Mouse (Mus musculus) ES-Bruce4 (cell line): ENCODE data around the gene Irak1. TPM values are rescaled to one million over a fixed set of nuclear protein-coding genes. Genes with fewer than 3 reads are reported as not detected.
A peak's percentile ranks its signal among the peaks of the same experiment; 100 is the strongest.

Experiments used
- H3K27ac ChIP-seq: 2 replicates; pipeline ENCODE4 v1.5.1; 2012; ENCODE audit warnings: low read length, inconsistent platforms; ENCODE audit not compliant: insufficient read depth
- H3K27me3 ChIP-seq: 2 replicates; pipeline ENCODE4 v1.6.1; 2012; ENCODE audit warnings: mild to moderate bottlenecking, low read length, inconsistent platforms; ENCODE audit not compliant: control insufficient read depth, poor library complexity, insufficient read depth, severe bottlenecking
- H3K36me3 ChIP-seq: 2 replicates; pipeline ENCODE4 v1.6.1; 2012; ENCODE audit warnings: inconsistent platforms, mild to moderate bottlenecking, low read length, moderate library complexity; ENCODE audit not compliant: control insufficient read depth, poor library complexity, insufficient read depth, severe bottlenecking
- H3K4me1 ChIP-seq: one replicate; pipeline ENCODE4 v1.8.1; 2011; ENCODE audit warnings: low read length; ENCODE audit not compliant: control insufficient read depth, insufficient read depth
- H3K4me3 ChIP-seq: 2 replicates; pipeline ENCODE4 v1.5.1; 2011; ENCODE audit warnings: low read depth, mild to moderate bottlenecking, low read length
- H3K9ac ChIP-seq: 2 replicates; pipeline ENCODE4 v1.6.1; 2012; ENCODE audit warnings: low read depth, mild to moderate bottlenecking, inconsistent platforms; ENCODE audit not compliant: poor library complexity, severe bottlenecking
- H3K9me3 ChIP-seq: replicated peaks from 2 replicates; pipeline ENCODE4 v1.6.1; 2012; ENCODE audit warnings: mild to moderate bottlenecking, low read length, inconsistent platforms; ENCODE audit not compliant: control insufficient read depth, poor library complexity, insufficient read depth, severe bottlenecking
- CTCF ChIP-seq: IDR thresholded peaks from one replicate; pipeline ENCODE4 v1.8.1; 2011; ENCODE audit warnings: low read depth, low read length
- EP300 ChIP-seq: IDR thresholded peaks from 2 replicates; pipeline ENCODE4 v1.6.1; 2011; ENCODE audit warnings: low read depth, low read length; ENCODE audit not compliant: insufficient read depth
- POLR2A ChIP-seq: IDR thresholded peaks from one replicate; pipeline ENCODE4 v1.8.1; 2011; ENCODE audit warnings: low read length; ENCODE audit not compliant: insufficient read depth
- polyA plus RNA-seq: library from polyadenylated mRNA; stranded (reverse); fragments of >200 nt; gene quantifications from 2 replicates; pipeline ENCODE4 v1.2.4, GENCODE M21; 2011; ENCODE audit warnings: low read depth; ENCODE audit not compliant: missing spikeins, insufficient read depth, insufficient read length

The Irak1 gene
- polyA plus RNA-seq, 1 experiment: 35.1 TPM

GRCm38 (mm10) chrX:73969167-73969566, 54.6 kb downstream of the Irak1 start:
- TF ChIP-seq POLR2A (no peak), EP300 (no peak), CTCF (no peak)
- no peaks in the 10 kb centered on the region for H3K4me1 ChIP-seq
- no peak overlapping the region for H3K27ac ChIP-seq
- no peaks in the 10 kb centered on the region for H3K27me3 ChIP-seq
- H3K9ac ChIP-seq: no peak overlapping the region
- H3K4me3 ChIP-seq: no peak overlapping the region
- H3K9me3 ChIP-seq: no peaks in the 10 kb centered on the region
- no peaks in the 10 kb centered on the region; the same call in 1 of the 2 replicates for H3K36me3 ChIP-seq

GRCm38 (mm10) chrX:73967177-73968075, 56.3 kb downstream of the Irak1 start:
- Histone ChIP-seq H3K9me3 (no peaks in the 10 kb centered on the region), H3K4me1 (no peaks in the 10 kb centered on the region), H3K9ac (peak overlapping the region; percentile 96), H3K27me3 (no peaks in the 10 kb centered on the region), H3K36me3 (peaks cover 5% of the 10 kb centered on the region), H3K4me3 (peak overlapping the region; percentile 99), H3K27ac (peak overlapping the region; percentile 97)
- TF ChIP-seq EP300: no peak
- no peak for TF ChIP-seq POLR2A
- TF ChIP-seq CTCF: no peak

- Histone ChIP-seq H3K27ac (peak within 1 kb of the TSS; percentile 97), H3K27me3 (no peaks in the 10 kb centered on the region), H3K9ac (peak within 1 kb of the TSS; percentile 96), H3K9me3 (no peaks in the 10 kb centered on the region), H3K4me3 (peak within 1 kb of the TSS; percentile 99), H3K4me1 (no peaks in the 10 kb centered on the region), H3K36me3 (peaks cover 14% of the 10 kb centered on the region)
- TF ChIP-seq CTCF (no peak), EP300 (no peak), POLR2A (no peak)
Observed at GRCm38 (mm10) chrX:73966248-73967176, 57.2 kb downstream of the Irak1 start, which contains the start of gene Hcfc1. Gene Hcfc1, minus strand, starts transcription at chrX:73966357.

GRCm38 (mm10) chrX:73965307-73965706, 58.4 kb downstream of the Irak1 start:
- Histone ChIP-seq H3K36me3 (peaks cover 24% of the 10 kb centered on the region), H3K4me3 (peak overlapping the region; percentile 99), H3K4me1 (peaks cover 2% of the 10 kb centered on the region), H3K9ac (peak overlapping the region; percentile 96), H3K27me3 (no peaks in the 10 kb centered on the region), H3K9me3 (no peaks in the 10 kb centered on the region), H3K27ac (peak overlapping the region; percentile 97)
- no peak for TF ChIP-seq CTCF
- no peak for TF ChIP-seq POLR2A
- no peak for TF ChIP-seq EP300

GRCm38 (mm10) chrX:73964363-73964762, 59.4 kb downstream of the Irak1 start:
- no peak for TF ChIP-seq POLR2A
- TF ChIP-seq CTCF: no peak
- Histone ChIP-seq H3K4me3 (peak overlapping the region; percentile 99), H3K4me1 (peaks cover 2% of the 10 kb centered on the region), H3K9me3 (no peaks in the 10 kb centered on the region), H3K27me3 (no peaks in the 10 kb centered on the region), H3K27ac (no peak overlapping the region), H3K36me3 (peaks cover 34% of the 10 kb centered on the region), H3K9ac (peak overlapping the region; percentile 96)

Other genes with a start within 250 kb of the Irak1 start
- gene Srpk3, start 249.5 kb downstream of the Irak1 start, polyA plus RNA-seq: not detected in 2 replicates
- 147 and 151 TPM in 2 replicates for gene Idh3g, start 237.0 kb downstream of the Irak1 start, polyA plus RNA-seq
- 108 and 132 TPM in 2 replicates for gene Ssr4, start 236.9 kb downstream of the Irak1 start, polyA plus RNA-seq
- gene Pdzd4, start 198.9 kb downstream of the Irak1 start, polyA plus RNA-seq: 22.0 and 24.1 TPM in 2 replicates
- gene Avpr2, start 131.8 kb downstream of the Irak1 start, polyA plus RNA-seq: not detected in 2 replicates
- 3.4 and 4.5 TPM in 2 replicates for gene L1cam, start 127.8 kb downstream of the Irak1 start, polyA plus RNA-seq
- gene Arhgap4, start 102.0 kb downstream of the Irak1 start, polyA plus RNA-seq: 3.5 and 4.7 TPM in 2 replicates
- gene Naa10, start 102.0 kb downstream of the Irak1 start, polyA plus RNA-seq: 77.1 and 87.9 TPM in 2 replicates
- 79.7 and 84.6 TPM in 2 replicates for gene Renbp, start 93.1 kb downstream of the Irak1 start, polyA plus RNA-seq
- 91.4 and 96.4 TPM in 2 replicates for gene Hcfc1, start 57.6 kb downstream of the Irak1 start, polyA plus RNA-seq
- gene Opn1mw, start 103.5 kb upstream of the Irak1 start, polyA plus RNA-seq: not detected in 2 replicates
- 21.5 and 22.7 TPM in 2 replicates for gene Mecp2, start 111.4 kb upstream of the Irak1 start, polyA plus RNA-seq
- not detected in 2 replicates for gene Tex28, start 143.9 kb upstream of the Irak1 start, polyA plus RNA-seq
- gene Tktl1, start 153.3 kb upstream of the Irak1 start, polyA plus RNA-seq: not detected in 2 replicates
- 288 and 325 TPM in 2 replicates for gene Flna, start 225.9 kb upstream of the Irak1 start, polyA plus RNA-seq
- 154 and 169 TPM in 2 replicates for gene Emd, start 230.8 kb upstream of the Irak1 start, polyA plus RNA-seq
- 239 and 288 TPM in 2 replicates for gene Rpl10, start 246.9 kb upstream of the Irak1 start, polyA plus RNA-seq